Mouse (Mus musculus): ENCODE measurements around the gene Traf3. TPM values are rescaled to one million over a fixed set of nuclear protein-coding genes. Genes with fewer than 3 reads are reported as not detected.

Gene Traf3
- total RNA-seq, 2 experiments from 2014 or later, result 10.1 to 10.7 TPM

GRCm38 (mm10) chr12:111152579-111152978 lies 13.6 kb upstream of the Traf3 start:
- intact Hi-C loops (cut with DNase I), result no loop called here
- no peak for DNase-seq

DNA sequence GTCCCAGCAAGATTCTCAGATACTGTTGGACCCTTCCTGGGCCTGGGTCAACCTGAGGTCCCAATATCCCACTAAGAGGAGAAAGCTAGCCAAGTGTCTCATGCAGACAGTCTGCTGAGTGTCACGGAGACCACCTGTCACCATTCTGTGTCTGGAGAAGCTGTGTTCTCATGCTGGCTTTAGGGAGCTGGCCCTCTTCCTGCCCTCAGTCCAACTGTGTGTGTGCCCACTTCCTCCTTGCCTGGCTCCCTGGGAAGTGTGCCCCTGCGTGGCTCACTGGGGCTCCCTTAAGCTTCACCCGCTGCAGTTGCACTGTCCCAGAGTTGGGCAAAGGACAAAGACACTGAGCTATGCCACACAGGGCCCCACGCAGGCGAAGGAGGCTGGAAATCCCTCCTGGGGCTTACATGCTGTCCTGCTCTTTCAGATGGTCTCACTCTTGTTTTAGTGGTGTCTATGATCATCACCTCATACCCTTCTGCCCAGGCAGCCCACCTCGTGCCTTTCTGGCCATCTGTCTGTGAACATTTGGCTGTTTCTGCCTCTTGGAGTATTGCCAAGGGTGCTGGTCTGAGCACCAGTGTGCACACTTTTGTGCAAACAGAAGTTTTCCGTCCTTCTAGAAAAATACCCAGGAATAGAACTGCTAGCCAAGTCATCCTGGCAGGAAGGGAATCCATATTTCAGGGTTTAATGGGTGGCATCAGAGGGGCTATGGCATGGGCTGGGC lies 13.0 kb upstream of the Traf3 start:
- no peak for DNase-seq
- intact Hi-C loops (cut with DNase I), result no loop called here

- no peak for DNase-seq
- intact Hi-C loops (cut with DNase I), result no loop called here
Measured at GRCm38 (mm10) chr12:111153946-111154345, 12.2 kb upstream of the Traf3 start.

DNA sequence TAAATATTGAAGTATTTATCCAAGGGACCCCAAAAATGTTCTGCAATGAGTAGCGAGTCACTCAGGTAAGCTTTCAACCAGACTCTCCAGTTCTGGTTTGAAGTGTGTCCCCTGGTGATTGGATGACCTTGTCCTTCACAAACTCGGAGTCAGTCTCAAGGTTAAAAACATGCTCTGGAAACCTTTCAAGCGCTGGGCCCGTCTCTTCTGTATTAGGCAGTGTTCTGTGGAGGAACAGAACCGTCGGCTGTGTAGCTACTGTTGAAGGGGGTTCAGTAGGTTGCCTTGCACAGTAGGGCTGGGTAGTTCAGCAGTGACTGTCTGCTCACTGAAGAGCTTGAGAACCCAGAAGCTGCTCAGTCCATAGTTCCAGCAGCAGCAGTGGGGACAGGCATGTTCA lies 11.5 kb upstream of the Traf3 start:
- intact Hi-C loops (cut with DNase I), result no loop called here
- DNase-seq, result no peak

DNA sequence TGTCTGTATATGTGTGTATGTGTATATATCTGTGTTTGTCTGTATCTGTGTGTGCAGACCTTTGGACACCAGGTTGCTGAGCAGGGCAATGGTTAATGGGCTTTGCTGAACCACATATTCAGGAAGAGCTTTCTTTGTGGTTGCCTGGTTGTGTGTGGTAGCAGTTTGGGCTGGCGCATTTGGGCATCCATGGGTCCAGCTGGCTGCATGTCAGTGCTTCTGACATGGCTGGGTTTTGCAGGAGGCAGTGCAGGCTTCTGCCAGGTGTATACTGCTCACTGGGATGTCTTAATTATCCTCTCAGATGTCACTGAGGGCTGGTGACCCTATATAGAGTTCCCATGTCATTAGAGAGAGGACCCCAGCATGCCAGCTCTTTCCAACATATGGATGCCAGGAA lies 10.4 kb upstream of the Traf3 start:
- DNase-seq, result no peak
- intact Hi-C loops (cut with DNase I), result no loop called here

DNA sequence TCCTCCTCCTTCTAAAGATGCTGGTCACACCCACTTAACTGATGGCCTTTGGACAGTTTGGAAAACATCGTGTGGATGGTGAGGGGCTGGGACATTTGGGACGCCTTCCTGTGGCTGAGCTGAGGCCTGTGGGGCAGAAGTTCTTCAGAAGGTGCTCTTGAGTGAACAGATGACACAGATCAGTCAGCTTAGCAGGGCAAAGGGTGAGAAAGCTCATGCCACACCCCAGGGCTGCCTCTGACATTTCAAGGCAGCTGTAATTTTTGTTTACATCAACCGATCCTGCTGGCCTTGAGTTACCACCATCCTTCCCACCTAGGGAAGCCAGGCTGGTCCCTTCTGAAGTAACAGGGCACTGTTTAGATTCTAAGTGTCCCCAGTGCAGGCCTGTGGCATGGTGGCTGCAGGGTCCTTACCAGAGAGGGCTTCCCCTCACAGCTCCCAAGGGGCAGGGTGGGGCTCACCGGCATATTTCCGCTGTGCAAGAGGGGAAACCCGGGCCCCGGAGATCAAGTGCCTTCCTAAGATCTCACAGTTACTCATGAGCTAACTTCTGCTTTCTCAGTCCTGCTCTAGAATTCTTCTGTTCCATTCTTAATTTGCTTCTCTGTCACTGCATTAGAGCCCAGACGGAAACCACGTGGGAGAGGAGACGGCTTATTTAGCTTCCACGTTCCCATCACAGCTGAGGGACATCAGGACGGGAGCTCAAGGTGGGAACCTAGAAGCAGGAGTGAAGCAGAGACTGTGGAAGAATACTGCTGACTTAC lies 6.3 kb upstream of the Traf3 start:
- intact Hi-C loops (cut with DNase I), result no loop called here
- DNase-seq, result no peak

- no peak for DNase-seq
- intact Hi-C loops (cut with DNase I), result no loop called here
Measured at GRCm38 (mm10) chr12:111160871-111161270, 5.3 kb upstream of the Traf3 start.

GRCm38 (mm10) chr12:111161943-111162311 lies 4.2 kb upstream of the Traf3 start:
- intact Hi-C loops (cut with DNase I), result no loop called here
- no peak for DNase-seq

DNA sequence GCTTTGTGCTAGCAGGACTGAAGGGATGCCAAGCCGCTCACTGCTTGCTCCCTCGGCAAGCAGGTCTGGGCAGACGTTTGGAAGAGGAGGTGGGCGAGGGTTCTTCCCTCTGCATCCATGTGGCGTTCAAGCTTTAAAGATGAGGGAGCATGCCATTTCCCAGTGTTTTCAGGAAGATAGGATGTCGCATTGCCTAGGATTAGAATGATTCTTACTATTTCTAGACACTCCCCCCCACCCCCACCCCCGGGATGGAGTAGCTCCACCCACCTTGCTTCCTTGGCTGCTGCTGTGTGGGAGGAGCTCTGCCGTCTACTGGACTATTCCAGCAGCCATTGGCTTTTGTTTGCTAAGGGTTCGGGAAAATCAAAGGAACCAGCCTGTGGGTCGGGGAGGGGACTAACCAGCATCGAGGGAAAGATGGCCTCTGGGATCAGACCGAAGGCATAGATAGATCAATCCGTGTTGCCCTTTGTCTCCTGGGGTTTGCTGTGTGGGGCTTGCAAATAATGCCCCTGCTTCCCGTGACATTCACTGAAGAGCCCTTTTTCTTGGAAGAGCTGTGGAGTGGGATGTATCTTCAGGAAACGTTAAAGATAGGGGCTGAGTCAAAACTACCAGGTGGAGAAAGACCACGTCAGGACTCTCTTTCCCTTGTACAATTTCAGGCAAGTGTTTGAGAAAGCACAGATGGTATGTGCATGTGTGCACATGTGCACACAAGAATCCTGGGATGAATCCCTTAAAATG lies 3.7 kb upstream of the Traf3 start:
- intact Hi-C loops (cut with DNase I), result no loop called here
- no peak for DNase-seq

DNA sequence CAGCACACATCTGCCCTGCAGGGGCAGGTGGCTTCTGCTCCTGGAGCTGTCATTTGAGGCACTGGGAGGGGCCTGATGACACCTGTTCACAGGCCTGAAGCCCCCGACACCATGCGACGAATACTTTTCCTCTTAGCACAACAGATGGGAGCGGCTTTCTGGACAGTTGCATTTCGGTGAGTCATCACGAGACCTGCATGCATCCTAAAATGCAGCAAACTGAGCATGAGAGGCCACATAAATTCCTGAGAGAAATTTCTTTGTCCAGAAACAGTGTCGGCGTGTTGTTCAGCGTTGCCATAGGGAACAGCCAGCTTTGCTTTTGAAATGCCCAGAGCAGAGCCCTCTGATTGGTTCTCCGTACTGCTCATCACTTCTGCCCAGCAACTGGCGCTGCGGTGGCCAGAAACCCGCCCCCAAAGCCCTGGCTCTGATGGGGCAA lies 1.8 kb upstream of the Traf3 start:
- intact Hi-C loops (cut with DNase I), result no loop called here
- DNase-seq, result peak; percentile 74 to 78

DNA sequence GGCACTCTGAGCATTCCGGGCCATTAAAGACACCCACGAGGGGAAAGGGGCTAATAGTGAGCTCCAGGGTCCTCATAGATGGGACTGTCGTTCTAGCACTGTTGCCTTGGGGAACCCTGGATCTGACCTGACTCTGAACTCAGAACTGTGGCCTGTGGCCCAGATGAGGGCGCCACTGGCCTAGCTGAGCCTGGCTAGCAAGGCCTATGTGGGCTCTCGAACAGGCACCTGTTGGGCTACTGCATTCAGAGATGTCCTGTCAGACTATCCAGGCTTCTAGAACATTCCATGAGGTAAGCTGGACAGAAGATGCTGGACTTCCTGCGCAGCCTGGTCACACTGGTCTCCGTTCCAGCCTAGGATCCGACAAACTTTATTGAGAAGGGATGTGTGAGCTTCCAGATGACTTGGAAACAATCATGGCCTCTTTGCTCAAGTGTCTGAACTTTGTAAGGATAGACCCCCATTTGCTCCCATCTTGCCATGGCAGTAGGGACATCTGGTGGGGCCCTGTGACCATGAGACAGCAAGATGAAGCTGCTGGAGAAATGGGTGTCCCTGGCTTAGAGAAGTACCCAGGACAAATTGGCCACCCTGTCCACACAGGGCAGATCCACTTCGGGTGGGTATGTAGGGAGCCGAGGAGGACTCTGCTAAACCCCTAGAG lies 891 bp upstream of the Traf3 start:
- DNase-seq, result peak in 1 of 2 experiments; percentile 26
- intact Hi-C loops (cut with DNase I), result no loop called here

DNA sequence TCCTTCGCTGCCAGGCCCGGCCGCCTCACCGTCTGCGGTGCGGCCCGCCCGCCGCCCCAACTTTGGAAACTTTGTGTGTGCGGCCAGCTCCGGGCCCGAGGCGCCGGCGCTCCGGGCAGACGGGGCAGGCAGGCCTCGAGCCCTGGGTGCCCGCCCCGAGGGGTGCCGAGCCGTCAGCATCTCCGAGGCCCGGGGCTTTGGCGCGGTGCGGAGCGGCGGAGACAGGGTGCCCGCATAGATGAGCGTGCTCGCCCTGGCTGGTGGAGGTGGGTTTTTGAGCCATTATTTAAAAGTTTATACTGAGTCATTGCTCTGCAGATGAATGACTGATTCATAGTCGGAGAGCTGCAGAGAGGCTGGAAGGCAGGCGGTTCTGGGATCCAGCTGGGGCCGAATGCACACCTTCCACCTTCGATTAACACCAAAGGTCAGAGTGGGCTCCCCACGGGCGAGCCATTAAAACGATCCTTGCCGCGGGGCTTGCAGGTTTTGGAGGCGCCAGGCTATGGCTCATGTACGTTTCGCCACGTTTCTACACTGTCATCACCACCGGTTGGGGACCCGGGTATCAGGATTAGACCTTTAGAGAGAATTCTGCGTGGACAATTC lies 615 bp downstream of the Traf3 start:
- peak in 1 of 2 experiments; percentile 25 for DNase-seq
- intact Hi-C loops (cut with DNase I), result no loop called here

GRCm38 (mm10) chr12:111168891-111169290 lies 2.7 kb downstream of the Traf3 start:
- DNase-seq, result no peak
- intact Hi-C loops (cut with DNase I), result no loop called here

GRCm38 (mm10) chr12:111178772-111179171 lies 12.6 kb downstream of the Traf3 start:
- DNase-seq, result no peak
- intact Hi-C loops (cut with DNase I), result no loop called here

GRCm38 (mm10) chr12:111181848-111182247 lies 15.7 kb downstream of the Traf3 start:
- intact Hi-C loops (cut with DNase I), result no loop called here
- no peak for DNase-seq

GRCm38 (mm10) chr12:111182378-111182777 lies 16.2 kb downstream of the Traf3 start:
- DNase-seq, result no peak
- intact Hi-C loops (cut with DNase I), result no loop called here

GRCm38 (mm10) chr12:111184476-111184875 lies 18.3 kb downstream of the Traf3 start, which contains the start of gene 4930595D18Rik:
4930595D18Rik (minus strand) TSS chr12:111184491.
- intact Hi-C loops (cut with DNase I), result no loop called here

DNA sequence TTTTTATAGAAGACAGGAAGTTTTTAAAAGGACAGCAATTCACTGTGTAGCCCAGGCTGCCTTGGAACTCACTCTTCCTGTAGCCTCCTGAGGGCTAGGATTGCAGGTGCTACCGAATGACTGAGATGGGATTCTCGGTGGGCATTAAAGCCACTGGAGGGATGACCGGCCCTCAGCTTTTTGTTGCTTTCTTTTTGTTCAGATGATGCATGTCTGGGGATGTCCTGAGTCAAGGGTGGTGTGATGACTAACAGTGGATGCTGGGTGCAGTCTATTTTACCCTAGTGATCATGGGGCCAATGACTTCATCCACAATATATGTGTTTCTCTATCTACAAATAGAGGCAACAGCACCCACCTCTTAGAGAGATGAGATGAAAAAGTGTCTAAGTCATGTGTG lies 20.8 kb downstream of the Traf3 start:
- intact Hi-C loops (cut with DNase I), result no loop called here
- DNase-seq, result no peak

More at GRCm38 (mm10) chr12:111184476-111184875, 18.3 kb downstream of the Traf3 start, which contains the start of gene 4930595D18Rik:
- no peak for DNase-seq

DNA sequence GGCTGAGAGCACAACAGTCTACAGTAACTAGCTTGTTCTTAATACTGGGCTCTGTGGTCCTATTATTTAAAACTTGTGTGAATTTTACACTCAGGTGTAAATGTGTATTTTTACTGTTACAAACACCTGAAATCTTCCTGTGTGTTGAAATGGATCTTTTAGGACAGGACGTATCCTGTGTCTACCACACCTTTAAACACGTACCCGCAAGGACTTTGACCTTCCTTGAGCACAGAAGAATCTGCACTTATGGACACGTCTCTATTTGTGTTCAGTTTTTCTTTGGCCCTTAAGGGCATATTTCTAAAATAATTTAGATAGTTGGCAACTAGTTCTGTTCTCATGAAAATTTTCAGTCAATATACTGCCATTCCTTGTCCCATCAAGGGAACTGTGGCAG lies 22.1 kb downstream of the Traf3 start:
- intact Hi-C loops (cut with DNase I), result no loop called here

DNA sequence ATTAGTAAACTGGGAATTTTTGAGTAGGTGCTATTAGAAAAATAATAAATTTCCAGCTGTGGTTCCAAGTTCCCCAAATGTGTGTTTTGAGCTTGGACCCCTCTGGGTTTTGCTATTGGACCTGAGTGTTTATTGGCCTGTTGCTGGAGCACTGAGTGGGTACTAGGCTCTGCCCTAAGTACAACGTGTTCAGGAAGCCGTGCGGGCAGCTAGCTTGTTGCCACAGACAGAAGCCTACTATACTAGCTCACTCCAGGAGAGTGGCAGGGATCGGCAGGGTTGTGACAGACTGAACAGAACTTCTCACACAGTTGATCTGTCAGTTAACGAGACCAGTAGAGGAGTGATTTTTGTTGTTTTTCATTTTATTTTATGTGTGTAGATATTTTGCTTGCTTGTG lies 24.2 kb downstream of the Traf3 start:
- DNase-seq, result no peak
- intact Hi-C loops (cut with DNase I), result no loop called here

More for the DNA sequence above, 22.1 kb downstream of the Traf3 start:
- DNase-seq, result no peak
